In the genomic region with DNA sequence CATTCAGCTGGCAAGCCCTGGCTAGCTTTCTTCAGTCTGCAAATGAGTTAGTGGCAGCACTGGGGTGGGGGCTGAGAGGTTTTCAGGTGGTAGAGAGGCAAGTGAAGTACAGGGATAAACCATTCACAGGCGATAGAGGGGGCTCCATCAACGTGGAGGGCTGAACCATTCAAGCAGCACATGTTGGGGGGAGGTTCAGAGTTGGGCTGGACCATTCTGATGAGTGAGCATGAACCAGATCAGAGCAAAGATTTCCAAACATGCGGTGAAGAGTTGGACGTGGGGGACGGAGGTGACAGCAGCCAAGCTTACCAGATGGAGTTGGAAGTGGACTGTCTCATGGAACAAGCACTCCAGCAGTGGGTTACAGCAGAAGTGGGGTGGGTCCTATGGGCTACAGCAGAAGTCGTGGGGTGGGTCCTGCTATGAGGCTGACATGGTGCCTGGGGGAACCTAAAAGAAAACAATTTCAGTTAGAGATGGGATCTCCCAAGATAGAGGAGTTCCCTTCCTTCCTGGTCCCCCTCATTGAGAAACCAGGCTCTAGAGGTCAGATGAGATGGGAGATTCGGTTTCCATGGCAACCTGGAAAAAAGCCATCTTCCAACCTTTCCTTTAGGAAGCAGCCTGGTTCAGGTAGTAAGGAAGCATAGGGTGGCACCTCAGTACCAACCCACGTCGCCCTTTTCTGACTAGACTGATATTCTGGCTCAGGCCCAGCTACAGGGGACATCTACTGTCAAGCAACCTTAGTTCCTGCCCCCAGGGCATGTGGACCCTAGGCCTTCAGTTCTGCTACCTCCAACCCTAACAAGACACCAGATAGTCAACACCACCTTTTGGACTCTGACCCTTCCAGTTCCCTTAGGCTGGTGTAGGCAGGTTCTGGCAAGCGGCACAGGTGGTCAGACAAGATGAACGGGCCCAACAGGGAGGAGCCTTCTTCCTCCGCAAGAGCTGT, we compare ENCODE assay signal across 8 mouse cellular contexts. TPM values are rescaled to one million over a fixed set of nuclear protein-coding genes. Genes with fewer than 3 reads are reported as not detected.
DNase-seq lines count a peak whose midpoint lies in the region; ATAC-seq lines count a peak whose summit lies in the region.

Gene Kdm6b (minus strand): TSS at position 455 of the 961 bp plus-strand sequence.

- peaks cover 17% of the 10 kb centered on the region for H3K36me3 ChIP-seq in forebrain, embryonic 13.5 days (ENCODE audit: poor library complexity, severe bottlenecking)

- H3K27me3 ChIP-seq in forebrain, embryonic 13.5 days: no peaks in the 10 kb centered on the region

- H3K4me2 ChIP-seq in forebrain, embryonic 13.5 days: peak within 1 kb of the TSS; percentile 99

- peak within 1 kb of the TSS; percentile 99 for H3K27ac ChIP-seq in forebrain, embryonic 13.5 days

- H3K4me3 ChIP-seq in forebrain, embryonic 13.5 days: peak within 1 kb of the TSS; percentile 79

- no peaks in the 10 kb centered on the region for H3K9me3 ChIP-seq in forebrain, embryonic 13.5 days (replicated peaks)

- peak within 1 kb of the TSS; percentile 97 for H3K9ac ChIP-seq in forebrain, embryonic 13.5 days

- no peak for ATAC-seq in frontal cortex, adult (ENCODE audit: low TSS enrichment)
- no peak for ATAC-seq in forebrain, embryonic 13.5 days

- DNase-seq in frontal cortex, adult 2 months (ENCODE audit: extremely low spot score in 1 of 2, low spot score in 1 of 2): peak in 1 of 2 experiments; percentile 75
- DNase-seq in adrenal gland, postnatal 25 days: no peak
- DNase-seq in heart, postnatal 4 days: peak; percentile 26
- peak in 1 of 2 experiments; percentile 67 for DNase-seq in layer of hippocampus, postnatal 10 days (ENCODE audit: low spot score in 2 of 2)
- DNase-seq in lung, postnatal 4 days: peak; percentile 33 to 47
- peak; percentile 59 to 63 for DNase-seq in thymus, postnatal 10 days (ENCODE audit: low spot score in 2 of 2)

- H3K4me1 ChIP-seq in forebrain, embryonic 13.5 days: peaks cover 63% of the 10 kb centered on the region

- 39% methylated on average over 12 of the region's 12 CpGs for WGBS in forebrain, embryonic 13.5 days

RNA-seq across cellular contexts. Expression of gene Kdm6b, which starts in this region (rescaled TPM):
- polyA plus RNA-seq in frontal cortex, adult 2 months (2012; rRNA removed): 12.3 and 12.7 TPM in 2 replicates
- total RNA-seq in adrenal gland, postnatal 25 days (2021): 45.1 and 46.2 TPM in 2 replicates
- polyA plus RNA-seq in forebrain, embryonic 13.5 days (2015; fragmentation: Nextera tagmentation; extraction: Ambion mirVana): 55.4 and 59.3 TPM in 2 replicates
- 10 to 100 TPM; 48.3 to 49.7 TPM for total RNA-seq in heart, postnatal 4 days (2021)
- 10 to 100 TPM; 47.0 to 50.5 TPM for total RNA-seq in layer of hippocampus, postnatal 10 days (2021)
